Mouse (Mus musculus): ENCODE data around the gene Nomo1.

DNA sequence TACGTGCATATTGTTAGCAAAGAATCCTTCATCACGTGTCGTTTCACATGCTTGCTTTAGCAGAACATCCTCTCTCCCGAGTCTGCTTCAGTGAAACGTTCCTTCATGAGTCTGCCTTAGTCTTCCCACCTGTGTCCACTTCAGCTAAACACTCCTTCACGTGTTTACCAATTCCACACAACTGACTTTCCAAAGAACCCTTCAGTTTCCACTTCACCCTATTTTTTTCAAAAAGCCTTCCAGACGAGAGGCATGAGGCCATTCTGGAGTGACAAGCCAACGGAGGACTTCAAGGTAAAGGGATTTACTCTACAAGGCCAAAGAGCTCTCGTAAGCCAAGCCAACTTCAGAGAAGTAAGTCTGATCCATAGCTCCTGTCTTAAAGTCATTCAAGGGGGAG is 8.1 kb upstream of the Nomo1 start:
- TF ChIP-seq CTCF (IDR thresholded peaks at IDR 0.05; ENCODE audit: borderline replicate concordance, insufficient read depth, low read depth, low read length) = no peak
- no peak for TF ChIP-seq POLR2A (IDR thresholded peaks at IDR 0.05; ENCODE audit: borderline replicate concordance, insufficient read depth, low read length)
